Mouse (Mus musculus) small intestine, adult 2 months (tissue): Measurements from ENCODE around the gene Hoxd8. TPM values are rescaled to one million over a fixed set of nuclear protein-coding genes. Genes with fewer than 3 reads are reported as not detected.

Experiments used
- H3K27ac ChIP-seq: fragments of 200-500 bp; 2 replicates; pipeline ENCODE4 v1.5.1; 2012; ENCODE audit warnings: low read depth, low read length, control low read depth, inconsistent platforms; ENCODE audit not compliant: insufficient read depth
- H3K27me3 ChIP-seq: fragments of 200-500 bp; 2 replicates; pipeline ENCODE4 v1.6.1; 2012; ENCODE audit warnings: mild to moderate bottlenecking, moderate library complexity, low read length, inconsistent platforms; ENCODE audit not compliant: control insufficient read depth, insufficient read depth
- H3K36me3 ChIP-seq: fragments of 200-500 bp; 2 replicates; pipeline ENCODE4 v1.6.1; 2012; ENCODE audit warnings: mild to moderate bottlenecking, low read length, control low read depth, inconsistent platforms; ENCODE audit not compliant: control insufficient read depth, insufficient read depth
- H3K4me1 ChIP-seq: fragments of 200-500 bp; 2 replicates; pipeline ENCODE4 v1.6.1; 2012; ENCODE audit warnings: low read length, inconsistent platforms, mixed read lengths; ENCODE audit not compliant: control insufficient read depth, insufficient read depth, insufficient read length
- H3K4me3 ChIP-seq: fragments of 200-500 bp; 2 replicates; pipeline ENCODE4 v1.5.1; 2012; ENCODE audit warnings: low read depth, mild to moderate bottlenecking, control low read depth, inconsistent platforms, low read length, moderate library complexity
- CTCF ChIP-seq: fragments of 200-500 bp; IDR thresholded peaks from 2 replicates; pipeline ENCODE4 v1.5.1; 2012; ENCODE audit warnings: low read depth, mild to moderate bottlenecking, control low read depth, inconsistent platforms, low read length, moderate library complexity, mixed read lengths; ENCODE audit not compliant: insufficient replicate concordance, insufficient read length; ENCODE audit errors: extremely low read depth
- POLR2A ChIP-seq: fragments of 200-500 bp; IDR thresholded peaks from 2 replicates; pipeline ENCODE4 v1.6.1; 2012; ENCODE audit warnings: low read depth, mild to moderate bottlenecking, control low read depth, inconsistent platforms, low read length, moderate library complexity
- WGBS: fragments of 180-500 bp; shearing (Covaris S2); methylation state at CpG from one replicate; pipeline ENCODE4 v1.1.7; 2018; 5-methylcytosine and 5-hydroxymethylcytosine counted together
- polyA plus RNA-seq: library from polyadenylated mRNA; depleted of rRNA; stranded (reverse); fragments of >200 nt; gene quantifications from 2 replicates; pipeline ENCODE4 v1.2.3, GENCODE M21; 2012

Hoxd8 gene
- polyA plus RNA-seq, 1 experiment: 3.1 TPM

DNA sequence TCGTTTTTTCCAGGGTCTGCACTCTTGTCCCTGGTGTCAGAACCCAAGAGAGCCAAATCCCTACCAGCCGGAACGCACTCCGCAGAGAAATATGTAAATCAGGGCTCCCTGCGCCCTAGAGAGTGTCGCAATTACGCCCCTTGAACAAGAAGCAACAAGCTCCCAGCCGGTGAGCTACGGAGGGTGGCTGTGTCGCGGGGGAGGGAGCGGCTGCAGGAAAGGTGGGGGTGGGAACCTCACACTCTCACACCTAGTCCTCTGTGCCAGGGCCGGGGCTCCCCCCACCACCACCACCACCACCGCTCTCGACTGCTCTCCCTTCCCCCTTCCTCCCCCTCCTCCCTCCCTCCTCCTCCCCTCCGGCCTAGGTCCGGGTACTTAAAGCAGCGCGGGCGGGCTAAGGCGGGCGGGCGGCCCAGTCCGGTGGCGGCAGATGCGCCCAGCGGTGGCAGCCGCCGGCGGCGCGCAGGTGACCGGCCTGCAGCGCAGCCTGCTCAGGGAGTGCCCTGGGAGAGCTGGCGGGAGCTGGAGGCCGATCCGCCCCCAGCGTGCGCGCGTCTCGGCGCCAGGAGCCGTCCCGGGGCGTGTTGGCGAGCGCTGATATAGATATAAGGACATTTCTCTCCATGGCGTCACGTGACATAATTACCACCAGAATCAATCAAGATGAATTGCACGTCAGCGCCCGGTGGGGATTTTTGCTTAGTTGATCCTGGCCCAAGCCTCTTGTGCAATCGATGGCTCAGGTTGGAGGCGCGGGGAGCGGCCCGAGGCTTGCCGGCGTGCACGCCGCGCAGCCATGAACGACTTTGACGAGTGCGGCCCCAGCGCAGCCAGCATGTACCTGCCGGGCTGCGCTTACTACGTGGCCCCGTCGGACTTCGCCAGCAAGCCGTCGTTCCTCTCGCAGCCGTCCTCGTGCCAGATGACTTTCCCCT lies 22.6 kb upstream of the Hoxd8 start:
- Histone ChIP-seq H3K4me1 (peaks cover 3% of the 10 kb centered on the region; the same call in 1 of the 2 replicates), H3K27ac (no peak overlapping the region), H3K4me3 (no peak overlapping the region), H3K36me3 (no peaks in the 10 kb centered on the region), H3K27me3 (peaks cover 75% of the 10 kb centered on the region)
- 4% methylated on average over 74 of the region's 78 CpGs for WGBS
- TF ChIP-seq POLR2A: no peak
- TF ChIP-seq CTCF: no peak

GRCm38 (mm10) chr2:74682796-74683195 lies 21.6 kb upstream of the Hoxd8 start:
- Histone ChIP-seq H3K27ac (no peak overlapping the region), H3K4me3 (no peak overlapping the region), H3K27me3 (peaks cover 79% of the 10 kb centered on the region), H3K36me3 (no peaks in the 10 kb centered on the region), H3K4me1 (peaks cover 3% of the 10 kb centered on the region; the same call in 1 of the 2 replicates)
- 3% methylated on average over 51 of the region's 51 CpGs for WGBS
- TF ChIP-seq POLR2A: no peak
- TF ChIP-seq CTCF: no peak

- H3K36me3 ChIP-seq: no peaks in the 10 kb centered on the region
- TF ChIP-seq POLR2A (no peak), CTCF (no peak)
- WGBS: 4% methylated on average over 18 of the region's 18 CpGs
- no peak overlapping the region for H3K4me3 ChIP-seq
- H3K4me1 ChIP-seq: peaks cover 3% of the 10 kb centered on the region; the same call in 1 of the 2 replicates
- no peak overlapping the region for H3K27ac ChIP-seq
- peaks cover 78% of the 10 kb centered on the region for H3K27me3 ChIP-seq
These were observed 20.9 kb upstream of the Hoxd8 start for GRCm38 (mm10) chr2:74683471-74683951.

DNA sequence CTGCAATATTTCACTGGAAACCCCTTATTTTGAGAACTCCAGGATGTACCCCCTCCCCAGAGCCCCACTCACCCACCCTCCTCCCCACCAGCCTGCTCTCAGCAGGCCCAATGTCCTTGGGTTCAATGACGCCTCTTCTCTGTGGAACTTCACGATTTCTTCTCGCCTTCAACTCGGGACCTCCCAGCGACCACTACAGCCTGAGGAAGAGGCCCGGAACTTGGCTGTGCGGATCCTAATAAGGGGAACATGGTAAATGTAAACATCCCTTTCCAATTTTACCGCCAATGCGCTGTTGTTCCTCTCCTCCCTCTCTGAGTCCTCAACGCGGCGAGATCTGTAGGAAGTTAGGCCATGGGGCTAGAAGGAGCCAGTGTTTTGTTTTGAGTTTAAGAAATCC lies 20.3 kb upstream of the Hoxd8 start:
- H3K4me3 ChIP-seq: no peak overlapping the region
- no peaks in the 10 kb centered on the region for H3K36me3 ChIP-seq
- peaks cover 76% of the 10 kb centered on the region for H3K27me3 ChIP-seq
- H3K27ac ChIP-seq: no peak overlapping the region
- TF ChIP-seq CTCF (no peak), POLR2A (no peak)
- 9% methylated on average over 12 of the region's 12 CpGs for WGBS
- H3K4me1 ChIP-seq: peaks cover 3% of the 10 kb centered on the region; the same call in 1 of the 2 replicates

- WGBS: 21% methylated on average over 4 of the region's 4 CpGs
- TF ChIP-seq POLR2A: no peak
- TF ChIP-seq CTCF: no peak
- Histone ChIP-seq H3K27ac (no peak overlapping the region), H3K4me1 (no peaks in the 10 kb centered on the region; the same call in 1 of the 2 replicates), H3K27me3 (peaks cover 76% of the 10 kb centered on the region), H3K36me3 (no peaks in the 10 kb centered on the region), H3K4me3 (no peak overlapping the region)
These were observed 19.3 kb upstream of the Hoxd8 start for GRCm38 (mm10) chr2:74685059-74685603.

GRCm38 (mm10) chr2:74686301-74686987 lies 18.0 kb upstream of the Hoxd8 start:
- WGBS: 12% methylated on average over 17 of the region's 17 CpGs
- Histone ChIP-seq H3K4me1 (no peaks in the 10 kb centered on the region; the same call in 1 of the 2 replicates), H3K36me3 (no peaks in the 10 kb centered on the region), H3K27ac (no peak overlapping the region), H3K27me3 (peaks cover 71% of the 10 kb centered on the region), H3K4me3 (no peak overlapping the region)
- no peak for TF ChIP-seq CTCF
- no peak for TF ChIP-seq POLR2A
